Mouse (Mus musculus): Measurements from ENCODE around the gene Ntrk1. TPM values are rescaled to one million over a fixed set of nuclear protein-coding genes. Genes with fewer than 3 reads are reported as not detected.
A peak's percentile ranks its signal among the peaks of the same experiment; 100 is the strongest.

Ntrk1 gene
- polyA plus RNA-seq, 1 experiment from 2014 or later, result 19.3 TPM

- no peak overlapping the region for H3K9ac ChIP-seq
- peaks cover 87% of the 10 kb centered on the region for H3K27me3 ChIP-seq
- H3K4me3 ChIP-seq, result no peak overlapping the region
- H3K9me3 ChIP-seq (replicated peaks), result no peaks in the 10 kb centered on the region
- no peak for ATAC-seq (ENCODE audit: low FRiP score)
- peaks cover 6% of the 10 kb centered on the region; the same call in 1 of the 2 replicates for H3K4me1 ChIP-seq
- WGBS, result 85% methylated on average over 8 of the region's 8 CpGs
- H3K27ac ChIP-seq, result no peak overlapping the region
- no peak overlapping the region for H3K4me2 ChIP-seq (replicated peaks)
- no peaks in the 10 kb centered on the region for H3K36me3 ChIP-seq
Observed at GRCm38 (mm10) chr3:87811297-87811696, 16.3 kb upstream of the Ntrk1 start.

DNA sequence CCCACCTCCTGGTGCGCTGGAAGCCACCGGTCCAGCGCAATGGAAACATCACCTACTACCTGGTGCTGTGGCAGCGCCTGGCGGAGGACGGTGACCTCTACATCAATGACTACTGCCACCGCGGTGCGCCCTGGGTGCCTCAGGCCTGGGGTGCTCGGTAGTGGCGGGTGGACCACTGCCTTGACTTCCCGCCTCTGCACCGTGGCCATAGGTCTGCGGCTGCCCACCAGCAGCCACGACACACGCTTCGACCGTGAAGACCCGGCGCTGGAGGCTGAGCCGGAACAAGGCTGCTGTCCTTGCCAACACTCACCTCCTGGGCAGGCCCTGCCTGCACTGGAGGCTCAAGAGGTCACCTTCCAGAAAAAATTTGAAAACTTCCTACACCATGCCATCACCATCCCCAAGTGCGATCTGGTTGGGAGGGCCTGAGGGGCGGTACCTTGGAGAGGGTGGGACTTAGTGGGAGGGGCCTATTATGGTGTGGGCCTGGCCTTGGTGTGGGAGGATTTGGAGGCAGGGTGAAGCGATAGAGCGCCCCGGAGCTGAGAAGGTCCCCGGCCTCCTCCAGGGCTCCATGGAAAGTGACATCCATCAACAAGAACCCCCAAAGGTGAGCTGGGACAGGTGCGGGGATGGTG is 14.5 kb upstream of the Ntrk1 start:
- Histone ChIP-seq H3K27me3 (peaks cover 87% of the 10 kb centered on the region), H3K36me3 (no peaks in the 10 kb centered on the region), H3K4me1 (peaks cover 6% of the 10 kb centered on the region; the same call in 1 of the 2 replicates), H3K4me2 (replicated peaks) (peak overlapping the region; percentile 21), H3K4me3 (peak overlapping the region; percentile 11; the same call in 1 of the 2 replicates), H3K9ac (no peak overlapping the region), H3K27ac (no peak overlapping the region), H3K9me3 (replicated peaks) (no peaks in the 10 kb centered on the region)
- WGBS, result 4% methylated on average over 28 of the region's 28 CpGs
- no peak for ATAC-seq (ENCODE audit: low FRiP score)

DNA sequence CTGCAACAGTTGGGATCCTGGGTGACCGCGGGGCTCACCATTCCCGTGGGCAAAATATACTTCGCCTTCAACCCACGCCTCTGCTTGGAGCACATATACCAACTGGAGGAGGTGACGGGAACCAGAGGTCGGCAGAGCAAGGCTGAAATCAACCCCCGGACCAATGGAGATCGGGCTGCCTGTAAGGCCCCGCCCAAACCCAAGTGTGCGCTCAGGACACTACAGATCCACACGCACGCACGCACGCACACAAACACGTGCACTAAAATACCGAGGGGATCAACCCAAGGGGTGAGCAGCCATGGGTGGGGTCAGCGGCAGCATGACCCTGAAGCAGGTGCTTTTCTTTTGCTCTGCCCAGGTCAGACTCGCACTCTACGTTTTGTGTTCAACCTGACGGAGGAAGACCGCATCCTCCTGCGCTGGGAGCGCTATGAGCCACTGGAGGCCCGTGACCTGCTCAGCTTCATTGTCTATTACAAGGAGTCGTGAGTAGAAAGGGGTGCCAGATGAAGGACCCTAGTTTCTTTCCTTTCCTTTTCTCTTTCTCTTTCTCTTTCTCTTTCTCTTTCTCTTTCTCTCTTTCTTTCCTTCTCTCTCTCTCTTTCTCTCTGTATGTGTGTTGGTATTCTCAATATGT is 9.2 kb upstream of the Ntrk1 start:
- Histone ChIP-seq H3K27me3 (peaks cover 98% of the 10 kb centered on the region), H3K36me3 (no peaks in the 10 kb centered on the region), H3K4me1 (peaks cover 10% of the 10 kb centered on the region), H3K4me3 (peak overlapping the region; percentile 23), H3K9me3 (replicated peaks) (no peaks in the 10 kb centered on the region), H3K27ac (no peak overlapping the region), H3K9ac (no peak overlapping the region), H3K4me2 (replicated peaks) (peak overlapping the region; percentile 43)
- ATAC-seq (ENCODE audit: low FRiP score), result no peak
- WGBS, result 7% methylated on average over 26 of the region's 26 CpGs

GRCm38 (mm10) chr3:87801681-87802080 is 6.7 kb upstream of the Ntrk1 start:
- 53% methylated on average over 5 of the region's 5 CpGs for WGBS
- no peak overlapping the region for H3K4me3 ChIP-seq
- no peak overlapping the region; the same call in 1 of the 2 replicates for H3K9ac ChIP-seq
- ATAC-seq (ENCODE audit: low FRiP score), result no peak
- peaks cover 98% of the 10 kb centered on the region for H3K27me3 ChIP-seq
- H3K9me3 ChIP-seq (replicated peaks), result no peaks in the 10 kb centered on the region
- no peak overlapping the region for H3K27ac ChIP-seq
- H3K4me2 ChIP-seq (replicated peaks), result no peak overlapping the region
- H3K36me3 ChIP-seq, result no peaks in the 10 kb centered on the region
- peaks cover 26% of the 10 kb centered on the region for H3K4me1 ChIP-seq

GRCm38 (mm10) chr3:87796736-87797334 is 1.9 kb upstream of the Ntrk1 start, which contains the start of gene Insrr:
Gene Insrr (plus strand): TSS chr3:87796951.
- Histone ChIP-seq H3K9ac (peak within 1 kb of the TSS; percentile 49), H3K36me3 (no peaks in the 10 kb centered on the region), H3K27ac (no peak within 1 kb of the TSS), H3K27me3 (peaks cover 100% of the 10 kb centered on the region), H3K4me2 (replicated peaks) (peak within 1 kb of the TSS; percentile 54), H3K9me3 (replicated peaks) (no peaks in the 10 kb centered on the region), H3K4me3 (peak within 1 kb of the TSS; percentile 28), H3K4me1 (peaks cover 37% of the 10 kb centered on the region)
- no peak for ATAC-seq (ENCODE audit: low FRiP score)
- WGBS, result under 1% methylated on average over 29 of the region's 29 CpGs

GRCm38 (mm10) chr3:87795336-87796277 is 645 bp upstream of the Ntrk1 start:
- 14% methylated on average over 33 of the region's 33 CpGs for WGBS
- Histone ChIP-seq H3K4me2 (replicated peaks) (peak overlapping the region; percentile 49), H3K9ac (peak overlapping the region; percentile 40), H3K27me3 (peaks cover 99% of the 10 kb centered on the region), H3K36me3 (no peaks in the 10 kb centered on the region), H3K4me3 (peak overlapping the region; percentile 36), H3K27ac (no peak overlapping the region), H3K4me1 (peaks cover 37% of the 10 kb centered on the region), H3K9me3 (replicated peaks) (no peaks in the 10 kb centered on the region)
- ATAC-seq (ENCODE audit: low FRiP score), result no peak

DNA sequence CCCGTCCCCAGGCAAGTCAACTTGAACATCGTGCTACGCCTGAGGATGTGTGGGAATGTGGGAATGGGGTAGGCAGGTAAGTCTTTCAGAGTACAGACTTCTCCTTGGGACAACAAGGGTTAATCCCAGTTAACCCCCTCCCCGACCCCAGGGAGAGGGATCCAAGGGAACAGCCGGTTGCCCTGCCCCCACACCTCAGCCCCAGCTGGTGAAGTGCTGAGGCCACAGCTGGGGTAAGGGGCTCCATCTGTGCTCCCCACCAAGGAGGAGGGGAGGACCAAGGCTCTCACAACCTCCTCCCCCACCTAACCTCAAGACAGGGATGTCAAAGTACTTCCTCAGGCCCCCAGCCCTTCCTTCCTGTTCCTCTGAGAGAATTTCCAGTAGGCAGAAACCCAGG is 5.2 kb downstream of the Ntrk1 start:
- Histone ChIP-seq H3K4me1 (peaks cover 27% of the 10 kb centered on the region), H3K4me2 (replicated peaks) (no peak overlapping the region), H3K9ac (no peak overlapping the region), H3K27ac (no peak overlapping the region), H3K4me3 (no peak overlapping the region), H3K9me3 (replicated peaks) (no peaks in the 10 kb centered on the region), H3K27me3 (peaks cover 46% of the 10 kb centered on the region), H3K36me3 (no peaks in the 10 kb centered on the region)
- 38% methylated on average over 5 of the region's 5 CpGs for WGBS
- ATAC-seq (ENCODE audit: low FRiP score), result peak; percentile 48; the same call in 1 of the 2 replicates

- no peak overlapping the region for H3K9ac ChIP-seq
- H3K4me2 ChIP-seq (replicated peaks), result no peak overlapping the region
- peak; percentile 48 for ATAC-seq (ENCODE audit: low FRiP score)
- H3K4me1 ChIP-seq, result peaks cover 22% of the 10 kb centered on the region
- no peak overlapping the region for H3K4me3 ChIP-seq
- no peaks in the 10 kb centered on the region for H3K36me3 ChIP-seq
- H3K27ac ChIP-seq, result no peak overlapping the region
- WGBS, result 63% methylated on average over 1 of the region's 1 CpGs
- peaks cover 40% of the 10 kb centered on the region for H3K27me3 ChIP-seq
- H3K9me3 ChIP-seq (replicated peaks), result no peaks in the 10 kb centered on the region
Observed at GRCm38 (mm10) chr3:87789248-87789647, 5.7 kb downstream of the Ntrk1 start.

GRCm38 (mm10) chr3:87785626-87786214 is 9.2 kb downstream of the Ntrk1 start:
- no peak for ATAC-seq (ENCODE audit: low FRiP score)

GRCm38 (mm10) chr3:87785156-87785555 is 9.8 kb downstream of the Ntrk1 start:
- WGBS, result 86% methylated on average over 5 of the region's 5 CpGs
- ATAC-seq (ENCODE audit: low FRiP score), result no peak
- Histone ChIP-seq H3K9ac (no peak overlapping the region), H3K9me3 (replicated peaks) (no peaks in the 10 kb centered on the region), H3K4me1 (peaks cover 20% of the 10 kb centered on the region), H3K4me2 (replicated peaks) (no peak overlapping the region), H3K27ac (0 out of 2 replicates have a peak overlapping the region, but pooled peaks have one; percentile 2), H3K27me3 (peaks cover 8% of the 10 kb centered on the region; the same call in 1 of the 2 replicates), H3K36me3 (no peaks in the 10 kb centered on the region), H3K4me3 (no peak overlapping the region)

More at GRCm38 (mm10) chr3:87785626-87786214, 9.2 kb downstream of the Ntrk1 start:
- Histone ChIP-seq H3K27ac (no peak overlapping the region; the same call in 1 of the 2 replicates), H3K4me2 (replicated peaks) (no peak overlapping the region), H3K4me3 (no peak overlapping the region), H3K36me3 (no peaks in the 10 kb centered on the region), H3K9me3 (replicated peaks) (no peaks in the 10 kb centered on the region), H3K27me3 (peaks cover 8% of the 10 kb centered on the region; the same call in 1 of the 2 replicates), H3K4me1 (peaks cover 21% of the 10 kb centered on the region), H3K9ac (no peak overlapping the region)
- 58% methylated on average over 6 of the region's 6 CpGs for WGBS

DNA sequence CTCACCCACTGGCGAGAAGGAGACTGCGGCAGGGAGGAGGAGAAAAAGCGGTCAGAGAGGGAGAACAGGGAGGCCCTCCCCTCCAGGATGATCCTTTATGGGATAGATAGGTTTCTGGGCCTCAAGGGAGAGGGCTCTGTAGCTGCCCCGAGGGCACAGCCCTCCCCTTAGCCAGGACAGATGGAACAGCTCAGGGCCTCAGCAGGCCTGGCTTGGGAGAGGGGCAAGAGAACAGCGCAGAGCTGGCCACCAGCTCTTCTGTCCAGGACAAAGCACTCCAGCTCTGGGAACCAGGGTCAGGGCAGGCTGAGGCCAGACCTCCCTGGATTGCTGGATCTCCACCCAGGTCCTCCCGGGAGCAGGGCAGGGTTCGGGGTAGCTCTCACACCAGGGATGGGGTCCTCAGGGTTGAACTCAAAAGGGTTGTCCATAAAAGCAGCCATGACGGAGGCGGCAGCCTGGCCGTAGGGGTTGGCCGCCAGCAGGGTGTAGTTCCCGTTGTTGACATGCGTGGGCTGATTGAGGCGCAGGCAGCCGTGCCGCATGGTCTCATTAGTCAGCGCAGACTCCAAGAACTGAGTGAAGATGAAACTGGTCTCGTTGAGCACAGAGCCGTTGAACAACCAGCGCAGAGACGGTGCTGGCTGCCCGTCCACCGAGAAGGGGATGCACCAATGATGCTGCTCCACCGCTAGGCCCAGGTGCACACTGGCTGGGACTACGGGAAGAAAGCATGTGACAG is 11.5 kb downstream of the Ntrk1 start:
- H3K9me3 ChIP-seq (replicated peaks), result no peaks in the 10 kb centered on the region
- 83% methylated on average over 25 of the region's 25 CpGs for WGBS
- ATAC-seq (ENCODE audit: low FRiP score), result no peak
- H3K27me3 ChIP-seq, result peaks cover 13% of the 10 kb centered on the region
- no peak overlapping the region for H3K4me2 ChIP-seq (replicated peaks)
- peaks cover 20% of the 10 kb centered on the region for H3K4me1 ChIP-seq
- no peaks in the 10 kb centered on the region for H3K36me3 ChIP-seq
- no peak overlapping the region for H3K9ac ChIP-seq
- H3K4me3 ChIP-seq, result no peak overlapping the region
- no peak overlapping the region for H3K27ac ChIP-seq

Measured in hindbrain, embryonic 12.5 days (tissue).